Mouse (Mus musculus) ES-Bruce4 (cell line): ENCODE measurements around the gene Fbh1.

Experiments used
- CTCF ChIP-seq: IDR thresholded peaks from one replicate; pipeline ENCODE4 v1.8.1; 2011; ENCODE audit warnings: low read depth, low read length
- EP300 ChIP-seq: IDR thresholded peaks from 2 replicates; pipeline ENCODE4 v1.6.1; 2011; ENCODE audit warnings: low read depth, low read length; ENCODE audit not compliant: insufficient read depth
- POLR2A ChIP-seq: IDR thresholded peaks from one replicate; pipeline ENCODE4 v1.8.1; 2011; ENCODE audit warnings: low read length; ENCODE audit not compliant: insufficient read depth

DNA sequence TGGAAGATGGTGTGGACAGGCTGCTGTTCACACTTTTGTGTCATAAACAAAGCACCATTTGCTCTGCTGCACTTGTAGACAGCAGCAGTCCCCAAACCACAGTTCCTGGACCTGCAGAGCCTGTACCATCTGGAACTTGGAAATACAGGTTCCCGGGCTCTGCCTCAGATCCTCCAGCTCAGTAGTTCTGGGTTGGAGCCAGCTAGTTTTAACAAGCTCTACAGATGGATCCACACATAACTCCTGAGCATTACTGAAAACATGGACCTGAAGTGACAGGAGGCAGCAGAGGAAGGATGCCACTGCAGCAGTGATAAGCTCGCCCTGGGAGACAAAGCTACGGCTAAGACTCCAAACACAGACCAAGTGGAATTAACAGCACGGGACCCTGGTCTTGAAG lies 62.8 kb downstream of the Fbh1 start:
- TF ChIP-seq CTCF: no peak
- TF ChIP-seq POLR2A: no peak
- no peak for TF ChIP-seq EP300
